ENCODE assay signal across 23 mouse cellular contexts in genomic region chr4:136078649-136079048, GRCm38 (mm10).
"Had no signal": no experiment of that assay in that cellular context is flagged by ENCODE, and none has a peak within 500 bp of the region (broad histone marks: within the 10 kb centered on the region; RNA-seq: fewer than 3 reads in every experiment).

No protein-coding gene starts in this region.

- DNase-seq: gastrocnemius, adult 2 months; gastrocnemius, postnatal 10 days; gastrocnemius, postnatal 25 days; heart, adult 18-20 months; heart, postnatal 10 days; heart, postnatal 4 days; kidney, adult 18-20 months; kidney, adult 8-10 months; kidney, postnatal 10 days; kidney, postnatal 4 days had no signal

- H3K9me3 ChIP-seq: heart, embryonic 10.5 days; heart, embryonic 12.5 days; hindbrain, embryonic 10.5 days; hindbrain, embryonic 12.5 days; intestine, embryonic 15.5 days; limb, embryonic 10.5 days; limb, embryonic 12.5 days had no signal

- ATAC-seq: hindbrain, embryonic 16.5 days; inflammation-experienced regulatory T-cells, adult 6 months; intestine, embryonic 15.5 days; intestine, postnatal 0 days had no signal

- H3K36me3 ChIP-seq: heart, embryonic 10.5 days; heart, embryonic 12.5 days; hindbrain, embryonic 10.5 days; hindbrain, embryonic 12.5 days; intestine, embryonic 15.5 days; limb, embryonic 10.5 days; limb, embryonic 12.5 days had no signal

- H3K4me2 ChIP-seq: heart, embryonic 12.5 days; hindbrain, embryonic 12.5 days; hindbrain, embryonic 14.5 days; intestine, embryonic 15.5 days; limb, embryonic 12.5 days had no signal

- H3K4me3 ChIP-seq: gastrocnemius, adult 2 months; heart, embryonic 10.5 days; heart, embryonic 12.5 days; hindbrain, embryonic 10.5 days; hindbrain, embryonic 12.5 days; intestine, embryonic 15.5 days; layer of hippocampus, adult 2 months; left cerebral cortex, adult 2 months; limb, embryonic 10.5 days; limb, embryonic 12.5 days had no signal

- H3K9ac ChIP-seq: heart, embryonic 12.5 days; hindbrain, embryonic 12.5 days; hindbrain, embryonic 14.5 days; intestine, embryonic 15.5 days; limb, embryonic 12.5 days had no signal

- H3K27ac ChIP-seq: gastrocnemius, adult 2 months; heart, embryonic 10.5 days; hindbrain, embryonic 10.5 days; hindbrain, embryonic 12.5 days; hindbrain, embryonic 14.5 days; intestine, embryonic 15.5 days; layer of hippocampus, adult 2 months; left cerebral cortex, adult 2 months; limb, embryonic 10.5 days; limb, embryonic 12.5 days had no signal
